Mouse (Mus musculus) left cerebral cortex, postnatal 25 days (tissue): ENCODE measurements around the gene Serpina3n. TPM values are rescaled to one million over a fixed set of nuclear protein-coding genes. Genes with fewer than 3 reads are reported as not detected.
"Not testable (repeated sequence)": the region's sequence is repeated elsewhere in the genome, so short reads cannot be mapped to it uniquely, and the experiment has no call there.

ENCODE experiments used
- DNase-seq, 2 experiments: peaks; one replicate each; pipeline ENCODE4 v3.0.0; 2022; ENCODE audit warnings: low spot score in 2 of 2, mixed read lengths in 1 of 2
- intact Hi-C: fragments of 180-260 bp; cut with DNase I; formaldehyde crosslinking; loops from one replicate; pipeline ENCODE4 v1.15.1; 2025
- total RNA-seq, 2 experiments: library from RNA; stranded (reverse); gene quantifications; 2 replicates each; pipeline ENCODE4 v1.2.3; 2021

Serpina3n gene
- total RNA-seq, result 10 to 100 TPM in 1 of 2 experiments, 1 to 10 TPM in 1; 9.3 to 10.7 TPM

DNA sequence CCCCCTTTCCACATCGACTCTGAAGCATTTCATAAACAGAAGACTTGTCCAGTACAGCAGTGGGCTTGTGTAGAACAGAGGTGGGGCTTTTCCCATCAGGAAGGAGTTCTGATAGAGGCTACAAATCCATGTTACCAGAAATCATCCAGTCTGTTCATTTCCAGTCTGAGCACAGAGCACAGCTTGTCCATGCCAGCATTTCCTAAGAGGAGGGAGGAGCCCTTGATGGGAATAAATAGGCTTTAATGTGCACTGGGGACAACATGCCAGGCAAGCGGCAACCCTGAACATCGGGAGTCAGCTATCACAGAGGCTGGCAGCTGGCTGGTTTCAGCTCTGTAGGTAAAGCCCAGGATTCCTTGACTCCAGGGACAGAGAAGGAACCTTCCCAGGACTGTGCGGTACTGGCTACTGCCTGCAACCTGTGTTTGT is at the start of gene Serpina3n:
Serpina3n (plus strand) TSS at position 276 of the 432 bp plus-strand sequence.
- intact Hi-C loops, result no loop called here
- DNase-seq, result no peak

DNA sequence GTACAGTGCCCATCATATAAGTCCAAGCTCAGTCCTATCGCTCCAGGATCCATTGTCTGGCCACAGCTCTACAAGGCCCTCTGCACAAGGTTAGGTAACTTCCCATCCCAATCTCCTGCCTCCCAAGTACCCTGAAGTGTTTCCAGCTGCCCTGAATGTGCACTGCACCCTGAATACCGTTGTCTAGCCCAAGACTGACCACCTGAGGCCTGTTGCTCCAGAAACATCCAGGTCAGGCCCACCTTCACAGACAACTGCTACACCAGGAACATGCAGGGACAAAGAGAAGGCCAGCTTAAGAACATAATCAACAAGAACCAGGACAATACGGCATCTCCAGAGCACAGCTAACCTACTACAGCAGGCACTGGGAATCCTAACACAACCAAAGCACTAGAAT is 36.5 kb upstream of the Serpina3n start:
- intact Hi-C loops, result no loop called here
- no peak for DNase-seq

GRCm38 (mm10) chr12:104377179-104377578 is 29.4 kb upstream of the Serpina3n start:
- DNase-seq, intact Hi-C loops: not testable (repeated sequence)

- intact Hi-C loops, DNase-seq: not testable (repeated sequence)
These were observed 28.2 kb upstream of the Serpina3n start for GRCm38 (mm10) chr12:104378351-104378750.

GRCm38 (mm10) chr12:104378815-104379214 is 27.7 kb upstream of the Serpina3n start:
- not testable (repeated sequence) for DNase-seq

GRCm38 (mm10) chr12:104379856-104380255 is 26.7 kb upstream of the Serpina3n start:
- no peak for DNase-seq
- intact Hi-C loops, result no loop called here

More at GRCm38 (mm10) chr12:104378815-104379214, 27.7 kb upstream of the Serpina3n start:
- intact Hi-C loops, result not testable (repeated sequence)

DNA sequence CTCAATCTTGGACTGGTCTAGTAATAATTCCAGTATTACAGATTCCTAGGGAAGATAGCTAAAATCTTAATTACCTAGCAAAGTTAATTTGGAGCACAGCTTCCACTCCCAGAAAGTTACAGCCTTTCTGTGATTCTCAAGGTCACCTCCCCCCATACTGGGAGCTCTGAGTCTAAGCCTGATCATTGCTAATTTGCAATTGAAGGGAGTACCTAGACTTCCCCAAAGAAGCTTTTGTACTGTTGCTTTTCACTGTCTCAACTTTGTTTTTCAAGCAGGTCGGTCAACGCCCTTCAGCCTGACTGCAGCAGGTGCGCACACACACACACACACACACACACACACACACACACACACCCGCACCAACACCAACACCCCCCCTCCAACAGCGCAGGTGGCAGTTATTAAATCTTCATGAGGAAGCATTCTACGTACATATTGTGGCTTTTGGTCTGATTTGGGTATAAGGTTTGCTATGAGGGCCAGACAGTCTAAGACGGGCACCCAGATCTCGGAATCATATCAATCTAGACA is 25.4 kb upstream of the Serpina3n start:
- DNase-seq, intact Hi-C loops: not testable (repeated sequence)

DNA sequence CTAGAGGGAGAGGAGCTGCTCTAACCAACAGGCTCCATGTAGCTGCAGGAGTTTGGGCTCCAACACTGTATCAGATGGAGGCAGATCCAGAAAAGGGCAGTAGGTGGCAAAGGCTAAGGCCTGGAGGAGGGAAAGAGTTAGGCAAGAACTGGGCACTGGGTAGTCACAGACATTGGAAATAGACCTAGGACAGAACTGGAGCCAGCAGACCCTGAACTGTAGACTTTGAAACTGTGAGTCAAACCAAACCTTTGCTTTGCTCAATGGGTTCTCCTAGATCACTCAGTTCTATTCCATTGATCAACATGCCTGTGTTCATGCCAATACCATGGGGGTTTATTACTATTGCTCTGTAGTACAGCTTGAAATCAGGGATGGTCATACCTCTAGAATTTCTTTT is 20.5 kb upstream of the Serpina3n start:
- DNase-seq, intact Hi-C loops: not testable (repeated sequence)

DNA sequence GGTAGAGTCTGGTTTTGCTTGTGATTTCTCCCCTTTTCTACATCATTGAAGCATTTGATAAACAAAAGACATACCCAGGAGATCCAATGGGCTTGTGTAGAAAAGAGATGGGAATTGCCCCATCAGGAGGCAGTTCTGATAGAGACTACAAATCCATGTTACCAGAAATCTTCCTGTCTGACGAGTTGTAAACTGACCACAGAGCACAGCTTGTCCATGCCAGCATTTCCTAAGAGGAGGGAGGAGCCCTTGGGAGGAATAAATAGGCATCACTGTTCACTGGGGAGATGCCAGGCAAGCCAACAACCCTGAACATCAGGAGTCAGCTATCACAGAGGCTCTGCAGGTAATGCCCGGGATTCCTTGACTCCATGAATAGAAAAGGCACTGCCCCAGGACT is 19.7 kb upstream of the Serpina3n start:
- DNase-seq, intact Hi-C loops: not testable (repeated sequence)

DNA sequence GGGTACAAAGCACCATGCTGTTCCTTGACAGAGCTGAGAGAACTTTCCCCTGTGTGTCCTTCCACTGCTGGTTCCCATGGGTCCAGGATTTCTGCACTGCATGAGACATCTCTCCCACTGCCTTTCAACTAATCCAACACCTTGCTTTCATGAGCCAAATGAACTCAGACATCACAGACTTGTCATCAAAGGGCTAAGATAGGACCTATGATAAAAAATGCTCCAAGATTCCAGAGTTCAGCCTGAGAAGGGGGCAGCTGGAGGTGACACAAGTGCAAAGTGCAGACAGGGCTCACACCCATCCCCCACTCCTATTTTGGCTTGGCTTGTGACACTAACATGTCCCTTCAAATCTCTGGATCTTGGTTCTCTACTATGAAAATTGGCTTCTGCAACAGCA is 18.1 kb upstream of the Serpina3n start:
- DNase-seq, result no peak
- intact Hi-C loops, result no loop called here

GRCm38 (mm10) chr12:104391057-104391456 is 15.5 kb upstream of the Serpina3n start:
- intact Hi-C loops, DNase-seq: not testable (repeated sequence)

GRCm38 (mm10) chr12:104403968-104404367 is 2.6 kb upstream of the Serpina3n start:
- intact Hi-C loops, result no loop called here
- no peak for DNase-seq

DNA sequence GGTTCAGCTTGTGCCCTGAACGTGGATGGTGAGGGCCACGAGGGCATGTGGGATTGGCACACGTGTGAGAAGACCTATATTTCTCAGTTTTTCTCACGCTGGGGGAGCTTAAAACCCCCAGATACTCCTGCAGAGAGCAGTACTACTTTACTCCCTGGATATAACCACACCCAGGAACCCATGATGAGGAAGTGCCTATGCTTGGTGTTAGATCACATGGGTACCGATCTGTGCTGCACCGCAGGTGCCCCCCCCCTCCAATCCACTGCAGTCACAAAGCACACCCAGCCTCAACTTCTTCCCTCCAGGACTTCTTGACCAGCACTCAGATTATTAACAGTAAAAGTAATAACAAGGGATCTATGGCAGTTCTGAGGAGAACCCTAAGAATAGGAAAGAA is 6.0 kb downstream of the Serpina3n start:
- intact Hi-C loops, result no loop called here
- DNase-seq, result no peak

GRCm38 (mm10) chr12:104414576-104414975 is 8.0 kb downstream of the Serpina3n start:
- no peak for DNase-seq
- intact Hi-C loops, result loop anchor here (2.0 kb wide), 1 partner anchor 118 kb away; no protein-coding TSS in a partner anchor

DNA sequence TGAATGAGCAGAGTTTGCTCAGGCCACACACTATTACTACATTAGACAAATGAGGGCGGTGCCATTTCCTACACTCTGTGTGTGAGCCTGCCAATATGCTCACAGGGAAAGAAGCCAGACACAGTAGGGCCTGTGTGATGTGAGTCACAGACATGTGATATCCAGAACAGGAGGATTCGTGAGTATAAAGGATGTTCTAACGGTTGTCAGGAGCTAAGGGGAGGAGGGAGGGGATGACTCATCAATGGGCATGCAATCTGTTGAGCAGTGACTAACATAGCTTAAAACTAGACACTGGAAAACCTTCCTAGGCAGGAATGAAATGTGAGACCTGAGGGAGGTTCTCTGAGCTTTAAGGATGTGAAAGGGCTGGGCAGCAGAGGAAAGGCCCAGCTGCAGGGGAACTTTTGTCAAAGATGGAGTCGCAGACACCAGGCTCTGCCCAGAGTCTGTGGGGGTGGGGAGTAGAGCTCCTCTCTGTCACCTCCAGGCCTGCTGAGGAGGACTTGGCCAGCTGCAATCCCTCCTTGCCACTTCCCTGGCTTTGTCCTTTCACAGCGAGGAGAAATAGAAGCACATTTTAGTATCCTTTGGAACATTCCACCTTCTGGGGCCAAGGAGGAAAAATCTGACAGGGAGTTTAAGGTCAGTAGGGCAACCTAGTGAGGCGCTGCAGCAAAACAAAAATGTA is 9.2 kb downstream of the Serpina3n start:
- intact Hi-C loops, result loop anchor here (2.0 to 5.0 kb wide), 2 partner anchors 119 to 348 kb away; no protein-coding TSS in a partner anchor
- DNase-seq, result peak; percentile 71 to 95

- intact Hi-C loops, result loop anchor here (1.0 to 5.0 kb wide), 4 partner anchors 66 to 424 kb away; no protein-coding TSS in a partner anchor
- DNase-seq, result peak; percentile 82 to 83
These were observed 12.0 kb downstream of the Serpina3n start for GRCm38 (mm10) chr12:104418340-104419135.

- DNase-seq, result no peak
- intact Hi-C loops, result loop anchor here (2.0 to 5.0 kb wide), 3 partner anchors 66 to 424 kb away; no protein-coding TSS in a partner anchor
These were observed 12.6 kb downstream of the Serpina3n start for GRCm38 (mm10) chr12:104419136-104419462.

- DNase-seq, result no peak
- intact Hi-C loops, result no loop called here
These were observed 16.3 kb downstream of the Serpina3n start for GRCm38 (mm10) chr12:104422615-104423392.

DNA sequence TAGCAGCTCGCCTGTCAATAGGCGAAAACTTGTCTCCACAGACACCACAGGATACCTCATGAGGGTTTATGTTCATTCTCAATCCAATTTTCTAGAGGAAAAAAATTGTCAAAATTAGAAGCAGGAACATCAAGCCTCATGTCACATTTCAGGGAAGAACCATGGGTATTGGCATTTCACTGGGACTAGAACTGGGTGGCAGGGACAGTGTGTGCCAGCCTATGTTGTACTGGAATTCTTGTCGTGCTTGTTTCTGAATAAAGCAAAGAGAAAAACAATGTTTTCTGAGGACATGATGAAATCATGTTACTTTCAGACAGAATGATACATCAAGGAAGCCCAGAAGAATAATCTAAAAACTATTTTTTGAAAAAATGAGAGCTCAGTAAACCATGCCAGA is 19.1 kb downstream of the Serpina3n start:
- no peak for DNase-seq
- intact Hi-C loops, result no loop called here
